Mouse (Mus musculus) left cerebral cortex, adult 11 months (tissue): ENCODE results near the gene Usp30.

Experiments
- DNase-seq: peaks from one replicate; pipeline ENCODE4 v3.0.0; 2022; ENCODE audit warnings: low spot score

Gene Usp30

DNA sequence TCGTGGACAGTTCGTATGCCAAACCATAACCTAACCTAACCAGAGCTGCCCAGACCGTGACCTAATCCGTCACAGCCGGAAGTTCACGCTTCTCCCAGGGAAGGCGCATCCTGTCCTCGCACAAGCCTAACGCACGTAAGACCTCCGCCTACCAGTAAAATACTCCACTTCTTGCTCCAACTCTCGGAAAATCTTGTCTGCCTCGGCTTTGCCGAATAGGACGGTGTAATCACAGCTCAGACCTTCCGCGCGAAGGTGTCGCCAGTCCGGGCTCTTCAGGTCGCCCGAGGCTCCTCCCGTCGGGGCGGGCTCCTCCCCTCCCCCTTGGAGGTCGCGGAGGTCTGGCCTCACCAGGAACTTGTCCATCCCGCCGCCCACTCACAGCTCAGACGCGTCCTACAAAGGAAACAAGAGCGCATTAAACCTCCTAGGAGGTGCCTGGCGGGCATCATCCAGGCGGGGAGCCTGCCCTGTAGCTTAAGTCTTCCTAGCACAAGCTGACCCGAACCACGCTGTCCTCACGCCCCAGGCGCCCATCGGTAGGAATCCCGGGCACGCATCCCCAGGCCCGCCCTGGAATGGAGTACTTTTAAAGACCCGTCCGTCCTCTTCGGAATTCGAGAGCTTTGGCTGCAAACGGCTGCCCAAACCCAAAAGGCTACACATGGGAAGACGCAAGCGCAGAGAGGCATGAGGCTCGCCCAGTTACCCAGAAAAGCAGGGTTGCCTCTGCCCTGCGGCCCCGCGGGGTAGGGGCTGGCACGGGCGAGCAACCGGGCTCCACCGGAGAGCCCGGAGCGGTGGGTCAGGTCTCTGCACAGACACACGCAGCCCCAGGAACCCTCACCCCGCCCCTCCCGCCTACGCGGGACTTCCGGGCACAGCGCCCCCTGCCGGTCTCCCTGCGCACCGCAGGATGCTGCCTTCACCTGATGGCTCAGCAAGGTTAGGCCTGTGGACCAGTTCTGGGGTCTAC, 62.4 kb downstream of the Usp30 start, which contains the start of gene Alkbh2:
Gene Alkbh2 (minus strand): TSS at position 845 of the 976 bp plus-strand sequence.
- peak; percentile 55 for DNase-seq

DNA sequence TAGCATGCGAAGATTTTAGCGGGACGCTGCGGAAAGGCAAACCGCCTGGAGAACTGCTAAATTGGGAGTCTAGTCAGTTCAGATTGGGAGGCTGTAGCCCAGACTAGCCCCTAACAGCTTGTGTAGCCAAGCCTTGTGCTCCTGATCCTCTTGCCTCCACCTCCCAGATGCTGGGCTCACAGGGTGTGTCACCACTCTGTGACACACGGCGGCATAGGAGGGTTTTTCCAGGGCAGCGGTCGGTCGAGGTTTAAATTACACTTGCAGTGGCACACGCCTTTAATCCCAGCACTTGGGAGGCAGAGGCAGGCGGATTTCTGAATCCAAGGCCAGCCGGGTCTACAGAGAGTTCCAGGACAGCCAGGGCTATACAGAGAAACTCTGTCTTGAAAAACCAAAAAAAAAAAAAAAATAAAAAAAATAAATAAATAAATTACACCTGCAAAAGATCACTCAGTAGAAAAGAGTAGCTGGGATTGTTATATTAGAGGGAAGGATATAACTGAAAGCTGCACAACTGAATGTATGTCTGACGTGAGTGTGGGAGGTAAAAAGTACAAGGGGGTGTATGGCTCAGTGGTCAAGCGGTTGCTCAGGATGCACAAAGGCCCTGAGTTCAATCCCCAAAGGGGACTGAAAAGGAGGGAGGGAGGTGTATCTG, 64.4 kb downstream of the Usp30 start:
- no peak for DNase-seq

DNA sequence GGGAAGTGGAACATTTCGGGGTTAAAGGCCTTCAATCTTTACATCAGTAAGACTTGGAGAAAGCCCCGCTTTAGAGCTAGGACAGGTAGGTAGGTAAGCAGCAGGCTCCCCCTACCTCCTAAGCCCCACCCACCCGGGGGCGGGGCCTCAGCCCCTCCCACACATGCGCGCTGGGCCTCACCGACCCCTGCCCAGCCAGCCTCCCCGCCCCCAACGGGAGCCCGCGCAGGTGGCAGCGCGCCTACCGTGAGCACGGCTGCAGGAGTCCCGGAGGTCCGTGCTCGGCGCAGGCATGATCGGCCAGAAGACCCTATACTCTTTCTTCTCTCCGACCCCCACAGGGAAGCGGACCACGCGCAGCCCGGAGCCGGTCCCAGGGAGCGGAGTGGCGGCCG, 64.9 kb downstream of the Usp30 start, which contains the start of gene Ung:
Gene Ung (plus strand): TSS at position 176 of the 395 bp plus-strand sequence.
- DNase-seq: no peak

DNA sequence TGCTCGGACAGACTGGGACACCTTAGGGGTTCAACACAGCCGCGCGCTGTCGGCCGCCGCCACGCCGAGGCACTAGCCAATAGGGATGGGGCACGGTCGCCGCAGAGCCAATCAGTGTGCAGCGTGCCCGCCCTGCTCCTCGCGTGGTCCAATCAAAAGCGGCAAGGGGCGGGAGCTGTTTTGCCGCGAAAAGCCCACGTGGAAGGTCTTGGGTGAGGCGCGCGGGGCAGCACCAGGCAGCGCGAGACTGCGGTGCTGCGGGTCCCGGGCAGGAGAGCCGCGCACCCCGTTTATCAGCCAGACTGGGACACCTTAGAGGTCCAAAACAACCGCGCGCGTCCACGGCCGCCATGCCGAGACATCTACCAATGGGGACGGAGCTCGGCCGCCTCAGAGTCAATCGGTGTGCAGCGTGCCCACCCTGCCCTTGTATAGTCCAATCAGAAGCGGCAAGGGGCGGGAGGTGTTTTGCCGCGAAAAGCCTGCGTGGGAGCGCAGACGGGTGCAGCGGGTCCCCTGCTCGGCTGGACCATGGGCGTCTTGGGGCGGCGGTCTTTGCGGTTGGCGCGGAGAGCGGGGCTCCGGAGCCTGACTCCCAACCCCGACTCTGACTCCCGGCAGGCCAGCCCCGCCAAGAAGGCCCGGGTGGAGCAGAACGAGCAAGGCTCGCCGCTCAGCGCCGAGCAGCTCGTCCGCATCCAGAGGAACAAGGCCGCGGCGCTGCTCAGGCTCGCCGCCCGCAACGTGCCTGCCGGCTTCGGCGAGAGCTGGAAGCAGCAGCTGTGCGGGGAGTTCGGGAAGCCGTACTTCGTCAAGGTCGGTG, 65.6 kb downstream of the Usp30 start:
- peak; percentile 86 for DNase-seq

DNA sequence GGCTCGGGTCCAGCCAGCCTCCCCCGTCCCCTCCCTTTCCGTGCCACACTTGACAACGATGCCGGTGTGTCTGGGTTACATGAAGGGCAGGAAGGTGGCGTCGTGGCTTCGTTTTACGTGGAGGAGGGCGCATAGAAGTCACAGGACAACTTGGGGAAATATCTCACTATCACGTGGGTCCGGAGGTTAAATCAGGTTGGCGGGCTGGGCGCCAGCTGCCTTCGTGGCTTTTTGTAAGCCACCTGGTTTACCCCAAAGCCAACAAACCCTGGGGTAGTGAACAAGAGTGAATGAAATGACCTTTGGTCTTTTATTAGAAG, 66.2 kb downstream of the Usp30 start:
- DNase-seq: no peak

DNA sequence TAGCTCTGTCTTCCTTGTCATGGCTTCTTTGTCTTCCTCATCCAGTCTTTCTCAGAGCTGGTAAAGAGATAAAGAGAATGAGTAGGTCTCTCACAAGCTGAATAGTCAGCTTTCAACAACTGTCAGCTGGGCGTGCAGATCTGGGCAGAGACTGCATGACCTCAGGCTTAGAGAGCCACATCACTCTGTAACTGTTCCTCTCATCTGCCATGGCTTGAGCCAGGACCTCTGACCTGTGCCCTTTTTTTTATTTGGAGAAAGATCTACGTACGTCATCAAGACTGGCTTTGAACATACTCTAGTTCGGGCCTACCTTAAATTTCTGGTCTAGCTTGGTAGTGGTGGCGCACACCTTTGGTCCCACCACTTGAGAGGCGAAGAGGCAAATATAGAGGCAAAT, 67.6 kb downstream of the Usp30 start:
- no peak for DNase-seq

DNA sequence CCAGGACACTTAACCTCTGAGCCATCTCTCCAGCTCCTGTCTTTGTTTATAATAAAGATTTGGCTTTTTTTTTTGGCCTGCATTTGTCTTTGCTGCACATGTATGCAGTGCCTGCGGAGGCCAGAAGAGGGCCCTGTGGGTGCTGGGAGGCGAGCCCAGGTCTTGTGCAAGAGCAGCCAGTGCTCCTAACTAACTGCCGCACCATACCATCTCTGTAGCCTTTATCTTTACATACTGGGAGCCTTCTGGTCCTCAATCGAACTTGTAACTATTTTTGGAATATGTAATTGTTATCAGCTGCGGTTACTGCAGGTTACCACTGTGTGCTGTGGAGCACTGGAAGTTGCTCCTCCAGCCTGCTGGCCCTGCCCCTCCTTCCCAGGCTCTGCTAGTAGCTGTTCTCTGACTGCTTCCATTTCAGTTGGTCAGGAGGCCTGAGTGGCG, 68.9 kb downstream of the Usp30 start:
- DNase-seq: no peak

DNA sequence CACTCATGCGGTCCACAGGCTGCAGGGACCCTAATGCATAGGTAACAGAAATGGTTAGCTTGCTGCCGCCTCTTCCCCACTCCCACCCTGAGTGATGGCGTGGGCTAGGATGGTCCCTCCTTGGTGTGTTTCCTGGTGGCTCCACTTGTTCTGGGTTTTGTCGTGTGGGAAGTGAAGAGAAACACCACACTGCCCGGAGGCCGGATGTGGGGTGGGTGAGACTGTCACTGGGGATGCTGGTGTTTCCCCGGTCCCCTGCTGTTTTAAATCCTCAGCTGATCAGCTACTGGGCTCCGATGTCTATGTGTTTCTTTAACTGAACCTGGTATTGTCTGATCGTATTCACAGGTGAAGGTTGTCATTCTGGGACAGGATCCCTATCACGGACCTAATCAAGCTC, 70.3 kb downstream of the Usp30 start:
- no peak for DNase-seq

DNA sequence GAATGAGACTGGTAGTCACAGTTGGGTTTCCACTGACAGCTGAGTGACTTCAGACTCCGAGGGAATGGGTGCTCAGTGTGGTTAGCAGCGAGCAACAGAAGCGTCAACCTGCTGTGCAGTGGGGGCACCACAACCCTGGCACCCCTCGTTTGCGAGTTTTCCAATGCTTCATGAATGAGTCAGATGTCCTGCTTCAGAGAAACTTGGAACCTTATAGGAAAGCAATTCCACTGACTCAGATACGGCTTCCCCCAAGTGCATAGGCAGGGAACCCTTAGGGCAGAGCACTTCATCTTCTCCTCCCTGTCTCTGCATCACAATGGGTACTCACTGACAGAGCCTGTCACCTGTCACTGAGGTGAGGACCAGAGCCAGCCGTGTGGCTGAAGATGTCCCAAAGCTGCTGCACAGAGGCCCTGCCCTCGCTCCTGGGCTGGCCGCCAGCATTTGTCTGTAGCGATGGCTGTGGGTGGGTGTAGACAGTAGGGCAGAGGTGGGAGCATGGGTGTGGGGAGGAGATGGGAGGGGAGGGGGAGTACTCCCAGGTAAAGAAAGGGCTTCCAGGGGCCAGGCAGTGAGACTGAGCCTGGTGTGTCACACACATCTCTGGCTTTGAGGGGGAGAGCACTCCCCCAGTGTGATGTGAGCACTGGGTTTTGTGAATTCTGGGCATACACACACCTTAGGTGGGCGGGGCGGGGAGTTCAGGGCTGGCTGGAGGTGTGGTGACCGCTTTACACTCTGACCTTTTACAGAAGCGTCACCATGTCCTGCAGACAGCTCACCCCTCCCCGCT, 72.4 kb downstream of the Usp30 start:
- DNase-seq: no peak

DNA sequence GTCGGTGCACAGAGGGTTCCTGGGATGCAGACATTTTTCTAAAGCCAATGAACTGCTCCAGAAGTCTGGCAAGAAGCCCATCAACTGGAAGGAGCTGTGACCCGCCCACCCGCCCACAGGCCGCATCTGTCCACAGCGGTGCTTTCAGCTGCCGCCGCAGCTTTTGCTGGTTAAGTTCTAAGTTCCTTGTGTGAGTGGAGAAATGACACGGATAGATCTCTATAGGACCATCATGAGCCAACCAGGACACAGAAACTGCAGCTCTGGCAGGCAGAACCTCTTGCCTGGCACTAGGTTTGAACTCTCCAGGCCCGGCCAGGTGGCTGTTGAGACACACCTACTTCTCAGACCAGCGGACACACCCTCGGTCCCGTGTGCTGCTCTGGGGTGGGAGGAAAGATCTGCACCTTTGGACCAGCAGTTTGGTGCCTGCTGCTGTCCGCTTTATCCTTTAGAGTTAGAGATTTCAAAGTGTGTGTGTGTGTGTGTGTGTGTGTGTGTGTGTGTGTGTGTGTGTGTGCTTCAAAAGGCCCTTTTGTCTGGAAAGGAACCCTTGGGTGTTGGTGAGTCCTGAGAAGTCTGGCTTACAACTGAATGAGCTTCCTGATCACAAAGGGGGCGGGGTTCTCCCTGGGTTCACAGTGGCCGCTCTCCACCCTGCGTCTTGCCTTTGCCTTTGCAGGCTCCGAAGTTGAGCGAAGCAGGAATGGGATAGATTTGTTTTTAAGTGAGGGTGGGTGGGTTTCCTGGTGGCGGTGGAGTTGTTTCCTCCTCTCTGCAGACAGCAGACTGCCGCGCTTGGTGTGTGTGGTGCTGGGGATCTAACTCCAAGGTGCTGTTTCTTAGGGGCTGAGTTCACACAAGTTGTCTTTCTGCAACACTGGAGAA, 73.3 kb downstream of the Usp30 start:
- no peak for DNase-seq

DNA sequence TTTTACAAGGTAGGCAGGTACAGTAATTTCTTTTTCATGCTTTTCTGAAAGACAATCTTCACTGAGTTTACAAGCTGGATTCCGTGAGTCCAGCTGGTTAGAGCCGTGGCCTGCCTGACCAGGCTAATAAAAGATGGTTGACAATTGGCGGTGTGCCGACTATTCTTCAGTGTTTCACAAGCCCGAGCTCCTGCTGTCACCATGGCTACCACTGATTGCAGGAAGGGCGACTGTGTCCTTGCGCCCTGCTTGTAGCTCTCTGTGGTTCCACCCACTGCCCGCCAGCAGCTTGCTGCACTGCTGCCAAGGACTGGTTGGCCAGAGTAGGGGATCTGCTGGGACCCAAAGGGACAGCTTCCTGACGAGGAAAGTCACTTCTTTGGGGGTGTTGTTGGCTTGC, 73.9 kb downstream of the Usp30 start:
- DNase-seq: peak; percentile 58

DNA sequence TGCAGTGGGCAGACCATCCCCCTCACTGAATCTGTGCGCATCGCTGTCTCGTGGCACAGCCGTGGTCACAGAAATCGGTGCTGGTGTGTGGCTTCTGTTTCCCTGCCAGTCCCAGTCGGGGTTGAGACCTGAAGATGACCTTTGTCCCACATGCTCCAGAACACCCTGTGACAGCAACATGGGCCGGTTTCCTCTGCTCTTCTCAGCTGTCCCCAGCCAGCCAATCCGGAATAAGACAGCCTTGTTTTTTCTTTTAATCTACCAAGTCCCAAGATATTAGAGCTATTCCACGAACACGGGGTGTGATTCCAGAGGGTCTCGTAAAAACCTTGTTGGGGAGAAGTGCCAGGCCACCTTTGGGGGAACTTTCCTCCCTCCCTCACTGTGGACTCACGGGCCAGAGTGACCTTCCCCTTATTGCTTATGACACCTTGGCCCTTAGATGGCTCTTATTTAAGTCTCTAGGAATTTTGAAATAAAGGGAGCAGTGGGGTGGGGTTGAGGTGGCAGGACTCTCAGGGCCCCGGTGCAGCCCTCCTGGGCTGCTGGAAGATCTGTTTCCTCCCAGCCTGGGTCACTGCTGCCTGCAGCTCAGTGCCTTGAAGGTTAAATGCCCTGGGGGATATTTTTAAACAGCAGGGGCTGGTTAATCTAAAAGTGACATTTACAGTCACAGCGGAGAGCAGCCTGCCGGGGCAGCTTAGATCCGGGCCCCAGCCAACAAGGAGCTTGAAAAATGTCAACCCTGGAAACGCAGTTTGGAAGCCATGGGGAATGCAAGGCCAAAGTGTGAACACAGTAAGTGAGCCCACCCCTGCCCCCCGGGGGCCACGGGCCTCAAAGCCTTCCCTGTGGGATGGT, 81.0 kb downstream of the Usp30 start, which contains the start of gene Acacb:
Gene Acacb (plus strand): TSS at position 508 of the 861 bp plus-strand sequence.
- no peak for DNase-seq

DNA sequence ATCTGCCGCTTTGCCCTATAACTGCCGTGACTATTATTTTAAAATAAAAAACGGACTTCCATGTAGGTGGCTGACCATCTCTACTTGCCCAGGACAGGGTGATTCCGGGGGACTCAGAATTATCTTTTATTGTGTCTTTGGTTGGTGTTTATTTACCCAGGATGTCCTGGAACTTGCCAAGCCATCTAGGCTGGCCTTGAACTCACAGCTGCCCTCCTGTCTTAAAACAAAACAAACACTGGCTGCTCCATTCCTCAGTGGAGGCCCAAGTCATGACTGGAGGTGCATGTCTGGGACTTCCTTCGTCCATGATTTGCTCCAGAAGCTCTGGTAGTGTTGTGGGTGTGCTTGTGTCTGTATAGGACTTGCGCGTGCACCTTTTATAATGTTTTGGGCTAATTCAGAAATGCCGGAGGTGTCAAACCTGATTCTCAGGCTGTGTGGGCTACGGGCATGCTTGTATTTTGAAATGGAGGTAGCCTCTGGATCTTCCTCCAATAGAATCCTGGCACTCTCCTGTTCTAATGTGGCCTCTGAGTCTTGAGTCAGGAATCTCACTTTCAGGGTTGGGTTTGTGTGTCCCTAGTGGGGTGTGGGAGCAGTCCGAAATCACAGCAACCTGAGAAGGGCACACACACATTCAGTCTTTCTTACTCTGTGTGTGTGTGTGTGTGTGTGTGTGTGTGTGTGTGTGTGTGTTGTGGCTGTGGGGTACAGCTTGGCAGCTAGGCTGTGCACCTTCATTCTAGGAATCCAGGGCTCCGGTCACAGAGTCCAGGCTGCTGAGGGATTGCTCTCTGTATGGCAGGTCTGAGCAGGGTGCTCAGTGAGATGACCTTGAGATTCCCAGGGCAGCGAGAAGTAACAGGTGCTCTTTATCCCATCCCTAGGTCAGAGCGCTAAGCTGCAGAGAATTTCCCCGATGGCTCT, 82.0 kb downstream of the Usp30 start:
- DNase-seq: no peak

DNA sequence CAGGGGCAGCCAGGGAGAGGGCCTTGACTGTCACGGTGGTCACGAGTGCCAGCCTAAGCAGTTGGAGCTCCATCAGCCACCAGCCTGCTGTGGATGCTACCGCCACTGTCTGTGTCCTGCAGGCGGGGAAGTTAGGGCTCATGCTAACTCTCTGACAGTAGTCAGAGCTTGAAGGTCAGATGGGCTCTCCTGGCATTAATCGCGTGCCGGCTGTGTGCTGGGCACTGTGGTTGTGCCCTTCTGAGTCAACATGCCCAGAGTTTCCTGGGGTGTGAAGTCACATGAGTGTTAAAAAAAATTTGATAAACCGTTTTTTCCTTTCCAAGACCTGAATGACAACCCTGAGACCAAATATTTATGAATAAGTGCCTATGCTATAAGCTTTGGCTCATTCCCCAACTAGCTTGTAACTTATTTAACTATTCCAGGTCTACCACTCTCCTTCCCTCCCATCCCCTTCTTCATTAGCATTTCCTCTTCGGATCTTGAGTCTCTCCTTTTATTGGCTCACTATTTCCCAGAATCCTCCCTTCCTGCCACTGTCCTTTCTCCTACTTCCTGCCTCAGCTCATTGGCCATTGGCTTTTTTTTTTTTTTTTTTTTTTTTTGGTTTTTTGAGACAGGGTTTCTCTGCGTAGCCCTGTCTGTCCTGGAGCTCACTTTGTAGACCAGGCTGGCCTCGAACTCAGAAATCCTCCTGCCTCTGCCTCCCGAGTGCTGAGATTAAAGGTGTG, 87.3 kb downstream of the Usp30 start:
- no peak for DNase-seq

DNA sequence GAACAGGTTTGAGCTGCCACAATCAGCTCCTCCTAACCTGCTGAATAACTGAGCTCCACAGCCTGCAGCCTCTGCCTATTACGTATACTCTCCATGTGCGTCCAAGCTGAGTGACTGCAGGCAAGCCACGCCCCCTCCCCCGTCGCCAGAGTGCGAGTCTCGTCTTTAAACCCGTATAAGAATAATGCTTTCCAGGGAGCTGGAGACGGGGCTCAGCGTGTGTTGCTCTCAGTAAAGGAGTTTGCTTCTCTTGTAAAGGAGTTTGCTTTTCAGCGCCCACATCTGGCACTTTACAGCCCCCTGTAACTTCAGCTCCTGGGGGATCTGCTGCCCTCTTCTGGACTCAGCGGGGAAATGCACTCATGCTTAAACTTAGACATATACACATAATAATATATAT, 88.2 kb downstream of the Usp30 start:
- no peak for DNase-seq

DNA sequence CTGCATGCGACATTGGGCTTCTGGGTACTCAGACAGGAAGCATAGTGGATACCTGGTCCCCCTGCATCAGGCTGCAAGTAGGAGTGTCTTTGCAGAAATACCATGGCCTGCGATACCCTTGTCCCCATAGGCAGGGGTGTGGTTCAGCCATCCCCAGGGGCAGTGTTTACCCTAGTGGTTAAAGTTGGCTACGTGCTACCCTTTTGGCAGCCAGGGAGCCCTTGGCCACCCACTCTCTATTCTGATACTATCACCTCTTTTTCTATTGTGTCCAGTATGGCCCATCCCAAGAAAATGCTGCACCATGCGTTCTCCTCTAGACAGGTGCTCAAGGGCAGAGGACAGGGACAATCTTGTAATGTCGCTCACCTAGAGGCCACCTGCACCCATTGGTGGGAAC, 89.5 kb downstream of the Usp30 start:
- DNase-seq: no peak

DNA sequence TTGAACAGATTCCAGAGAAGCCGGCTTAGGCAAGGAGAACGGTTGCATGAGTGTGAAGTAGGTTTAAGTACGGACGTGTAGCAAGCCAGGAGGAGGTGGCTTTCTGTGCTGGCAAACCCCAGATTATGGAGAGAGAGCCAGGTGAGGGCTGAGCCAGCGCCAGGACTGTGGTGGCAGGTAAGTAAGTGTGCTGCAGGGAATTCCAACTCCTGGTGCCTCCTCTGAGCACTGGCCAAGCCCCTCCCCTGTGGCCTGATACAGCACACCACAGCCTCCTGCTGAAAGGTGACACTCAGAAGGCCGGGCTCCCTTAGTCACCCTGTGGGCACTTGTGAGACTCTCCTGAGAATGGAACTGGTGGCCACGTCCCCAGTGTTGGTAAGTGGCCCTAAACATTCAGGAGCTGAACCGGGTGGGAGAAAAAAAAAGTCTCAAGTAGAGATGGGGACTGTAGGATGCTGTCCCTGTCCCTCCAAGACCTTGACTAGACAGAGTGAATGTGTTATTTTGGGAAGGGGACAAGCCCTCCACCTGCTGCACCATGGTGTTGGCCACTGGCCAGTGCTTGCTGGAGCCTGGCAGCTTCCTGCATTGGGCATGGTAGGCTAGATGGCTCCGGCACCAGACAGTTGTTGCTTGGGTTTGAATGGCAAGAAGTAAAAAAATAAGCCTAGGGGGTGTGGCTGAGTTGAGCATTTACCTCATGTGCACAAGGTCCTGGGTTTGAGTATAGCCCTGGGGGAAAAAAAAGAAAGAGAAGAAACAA, 90.1 kb downstream of the Usp30 start:
- no peak for DNase-seq
